Mouse (Mus musculus): ENCODE data around the gene Olfr92.

The Olfr92 gene

DNA sequence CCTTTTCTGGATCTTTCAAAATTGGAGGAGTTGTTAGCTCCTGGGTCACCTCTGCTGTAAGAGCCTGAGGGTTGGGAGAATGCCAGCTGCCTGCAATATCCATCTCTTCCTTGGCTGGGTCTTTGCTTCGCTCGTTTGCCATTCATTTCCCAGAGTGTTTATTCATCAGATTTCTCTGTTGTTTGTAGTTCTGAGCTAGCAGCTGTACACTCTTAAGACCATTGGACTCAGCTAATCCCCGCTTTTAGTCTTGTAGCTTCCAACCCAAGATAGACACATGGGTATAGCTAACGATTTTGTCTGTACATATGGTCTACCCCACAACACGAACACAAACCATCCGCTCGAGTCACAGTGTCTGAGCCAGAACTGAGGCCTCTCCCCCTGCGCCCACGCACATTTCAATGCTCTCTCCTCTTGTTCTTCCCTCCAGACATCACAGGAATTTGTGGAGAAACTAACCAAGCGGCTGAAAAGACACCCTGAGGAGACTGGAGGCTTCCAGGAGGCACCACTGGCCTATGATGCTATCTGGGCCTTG, 57.7 kb downstream of the Olfr92 start:
- no peak for DNase-seq (ENCODE audit: low spot score)

DNA sequence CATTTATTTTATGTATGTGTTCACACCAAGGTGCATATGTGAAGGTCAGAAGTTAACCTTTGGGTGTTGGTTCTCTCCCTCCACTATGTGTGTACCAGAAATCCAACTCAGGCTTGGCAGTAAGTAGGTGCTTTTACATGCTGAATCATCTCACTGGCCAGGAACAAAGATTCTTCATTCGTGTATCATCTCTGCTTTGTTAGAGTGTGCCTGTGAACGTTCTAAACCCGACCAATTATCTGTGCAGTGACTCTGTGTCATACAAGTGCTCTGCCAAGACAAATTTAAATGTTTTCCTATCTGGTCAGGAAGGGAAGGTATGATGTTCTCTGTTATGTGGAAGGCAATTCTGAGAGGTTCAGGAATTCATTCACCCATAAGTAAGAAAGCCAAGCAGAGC, 58.5 kb downstream of the Olfr92 start:
- no peak for DNase-seq (ENCODE audit: low spot score)

Measured in left cerebral cortex, adult 11 months (tissue).